Mouse (Mus musculus) CH12.LX (cell line): ENCODE results near the gene Gli3.

Experiments used
- CHD1 ChIP-seq: IDR thresholded peaks from 2 replicates; pipeline ENCODE4 v1.6.1; 2012; ENCODE audit warnings: low read depth, low read length, improper control_type of control experiment, inconsistent platforms
- CTCF ChIP-seq, 2 experiments: IDR thresholded peaks in 1 of 2; conservative IDR thresholded peaks in 1 of 2; 2 replicates each; pipeline ENCODE4 v1.5.1; 2011 to 2012; ENCODE audit warnings: low read depth in 2 of 2, low read length in 2 of 2, improper control_type of control experiment in 1 of 2, inconsistent platforms in 1 of 2, mild to moderate bottlenecking in 1 of 2, moderate library complexity in 1 of 2
- EP300 ChIP-seq: IDR thresholded peaks from 2 replicates; pipeline ENCODE4 v1.6.1; 2011; ENCODE audit warnings: low read length, improper control_type of control experiment
- KAT2A ChIP-seq: IDR thresholded peaks from 2 replicates; pipeline ENCODE4 v1.6.1; 2012; ENCODE audit warnings: low read length, improper control_type of control experiment, inconsistent platforms; ENCODE audit not compliant: insufficient replicate concordance

DNA sequence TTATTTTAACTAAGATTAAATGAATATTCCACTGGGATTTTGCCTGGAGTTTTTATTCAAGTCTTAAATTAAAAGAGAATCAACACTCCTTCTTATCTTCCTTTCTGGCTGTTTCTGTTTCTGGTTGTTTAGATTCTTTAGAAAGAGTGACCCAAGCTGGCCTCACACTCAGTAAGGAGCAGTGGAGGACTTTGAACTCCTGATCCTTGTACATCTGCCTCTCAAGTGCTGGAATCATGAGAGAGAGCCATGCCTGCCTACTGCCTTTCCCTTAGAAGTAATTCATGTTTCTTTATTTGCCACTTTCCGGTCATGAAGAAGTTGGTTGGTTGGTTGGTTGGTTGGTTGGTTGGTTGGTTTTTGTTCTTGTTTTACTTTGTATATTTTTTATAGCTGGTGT lies 218.5 kb downstream of the Gli3 start:
- TF ChIP-seq KAT2A = no peak
- TF ChIP-seq CHD1 = no peak
- no peak for TF ChIP-seq EP300
- TF ChIP-seq CTCF (conservative IDR thresholded peaks at IDR 0.05 in 1 of 2, IDR thresholded peaks at IDR 0.05 in 1 of 2; ENCODE audit: low read depth in 2 of 2, low read length in 2 of 2) = no peak
